Mouse (Mus musculus): ENCODE measurements around the gene Rsad1. TPM values are rescaled to one million over a fixed set of nuclear protein-coding genes. Genes with fewer than 3 reads are reported as not detected.

The Rsad1 gene
- polyA plus RNA-seq, 3 experiments from 2014 or later = 0.31 to 1.9 (median 1.6) TPM

- ATAC-seq = no peak
Measured at GRCm38 (mm10) chr11:94547271-94547670, 1.8 kb downstream of the Rsad1 start.

DNA sequence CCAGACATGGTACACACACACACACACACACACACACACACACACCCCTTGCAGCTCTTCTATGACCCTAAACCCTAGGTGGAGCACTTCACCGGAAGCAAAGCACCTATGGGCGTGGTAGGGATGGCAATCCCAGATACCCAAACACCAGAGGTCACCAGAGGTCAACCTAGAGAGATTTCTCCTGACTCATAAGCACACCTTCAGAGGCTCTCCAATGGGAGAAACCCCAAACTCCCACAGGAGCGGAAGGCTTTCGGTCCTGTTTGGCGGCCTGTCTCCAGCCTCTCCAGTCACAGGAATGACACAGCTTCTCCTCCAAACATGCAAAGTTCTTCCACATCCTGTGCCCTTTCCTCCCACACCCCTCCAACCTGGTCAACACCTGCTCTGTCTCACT lies 2.7 kb downstream of the Rsad1 start:
- no peak for ATAC-seq

GRCm38 (mm10) chr11:94544422-94544821 lies 4.6 kb downstream of the Rsad1 start:
- no peak for ATAC-seq

DNA sequence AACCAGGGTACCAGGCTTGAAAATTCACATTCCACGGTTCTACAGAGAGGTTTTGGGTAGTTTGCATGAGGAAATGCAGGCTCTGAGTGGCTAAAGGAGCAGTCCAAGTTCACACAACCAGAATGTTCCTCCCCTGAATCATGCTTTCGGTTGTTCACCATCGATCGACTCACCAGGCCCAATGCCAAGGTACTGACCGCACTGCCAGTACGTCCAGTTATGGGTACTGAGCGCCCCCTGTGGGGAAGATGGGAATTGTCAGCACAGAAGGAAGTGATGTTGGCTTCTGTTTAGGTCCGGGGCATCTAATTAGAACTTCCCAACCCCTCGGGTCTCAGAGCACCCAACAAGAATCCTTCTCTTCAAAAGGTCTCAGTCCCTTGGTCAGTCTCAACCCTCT lies 5.1 kb downstream of the Rsad1 start:
- no peak for ATAC-seq

DNA sequence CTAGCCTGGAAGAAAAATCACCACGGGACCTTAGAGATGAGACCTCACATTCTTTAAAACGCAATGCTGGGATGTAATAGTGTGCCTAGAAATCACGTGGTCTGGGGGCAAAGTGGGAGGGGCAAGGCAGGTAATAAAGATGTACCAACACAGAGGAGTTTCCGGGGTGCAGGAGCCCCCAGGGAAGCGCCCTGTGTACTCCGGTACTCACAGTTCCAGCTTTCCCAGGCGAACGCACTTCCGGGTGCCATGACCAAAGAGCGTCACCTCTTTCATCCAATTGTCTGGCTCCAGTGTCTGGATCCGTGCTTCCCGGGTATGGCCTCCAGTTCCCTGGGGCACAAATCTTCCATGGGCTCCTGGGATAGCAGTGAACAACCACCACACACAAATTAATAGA lies 5.7 kb downstream of the Rsad1 start:
- ATAC-seq = no peak

DNA sequence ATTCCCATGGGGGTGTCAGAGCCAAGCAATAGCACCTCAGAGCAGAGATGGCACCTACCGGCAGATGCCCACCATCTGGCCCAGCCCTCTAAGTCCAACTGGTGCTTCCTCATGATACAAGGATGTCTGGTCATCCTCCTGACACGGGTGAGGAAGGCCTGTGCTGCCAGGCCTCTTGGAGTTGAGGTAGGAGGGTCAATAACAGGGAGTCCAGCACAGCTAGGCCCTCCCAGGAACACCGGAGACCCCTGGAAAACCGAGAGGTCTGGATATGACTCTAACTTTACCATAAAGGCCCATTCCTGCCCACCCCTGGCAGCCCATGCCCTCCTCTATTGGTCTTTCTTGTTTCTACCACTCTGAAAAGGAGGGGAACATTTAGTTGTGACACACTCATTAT lies 6.7 kb downstream of the Rsad1 start:
- ATAC-seq = no peak

- ATAC-seq = no peak
Measured at GRCm38 (mm10) chr11:94539761-94540160, 9.3 kb downstream of the Rsad1 start.

GRCm38 (mm10) chr11:94538733-94539292 lies 10.2 kb downstream of the Rsad1 start:
- ATAC-seq = no peak

DNA sequence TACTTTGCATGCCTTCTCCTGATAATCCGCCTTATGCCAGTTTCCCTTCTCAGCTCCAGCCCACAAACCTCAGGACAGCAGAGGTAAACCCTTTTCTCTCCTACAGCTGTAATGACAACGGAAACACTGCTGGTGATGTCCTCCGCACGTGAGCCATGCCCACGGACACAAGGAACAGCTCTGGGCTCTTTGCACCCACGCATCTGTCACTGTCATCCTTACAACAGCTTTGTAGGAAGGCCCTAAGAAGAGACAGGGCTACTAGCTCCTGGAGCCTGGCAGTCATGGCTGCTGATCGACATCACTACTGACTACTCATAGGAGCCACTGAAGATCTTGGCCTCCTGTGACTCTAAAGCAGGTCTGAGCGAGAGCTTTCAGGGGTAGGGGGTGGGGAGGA lies 15.9 kb downstream of the Rsad1 start:
- ATAC-seq = no peak

- no peak for ATAC-seq
Measured at GRCm38 (mm10) chr11:94528879-94529278, 20.2 kb downstream of the Rsad1 start.

- ATAC-seq = no peak
Measured at GRCm38 (mm10) chr11:94526171-94526879, 22.7 kb downstream of the Rsad1 start.

DNA sequence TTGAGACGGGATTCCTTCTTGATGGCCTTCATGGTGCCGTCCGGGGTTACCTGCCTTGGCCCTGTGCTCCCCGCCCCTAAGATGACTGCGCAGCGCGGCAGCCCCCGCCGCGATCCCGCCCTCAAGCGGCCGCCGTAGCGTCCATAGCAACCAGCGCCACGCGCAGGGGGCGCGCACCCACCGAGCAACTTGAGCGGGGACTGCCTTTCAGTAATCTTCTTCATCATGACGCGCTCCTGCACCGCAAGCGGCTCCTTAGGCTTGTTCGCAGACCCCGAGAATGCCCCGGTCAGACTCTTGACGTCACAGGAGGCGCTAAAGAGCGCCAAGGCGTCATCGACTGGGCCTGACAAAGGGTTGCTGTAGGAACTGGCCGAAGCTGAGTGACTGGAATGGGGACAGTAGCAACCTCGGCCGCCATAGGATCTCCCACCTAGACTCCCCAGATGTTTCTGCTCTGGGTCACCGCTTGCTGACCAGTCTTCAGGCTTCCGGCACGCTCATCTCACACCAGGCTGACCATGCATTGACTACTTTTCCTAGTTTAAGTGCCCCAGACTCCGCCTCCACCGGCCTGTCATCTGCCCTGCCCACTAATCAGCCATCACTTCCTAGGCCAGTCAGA lies 27.7 kb downstream of the Rsad1 start, which contains the start of gene Mycbpap:
Mycbpap (minus strand) TSS at position 524 of the 625 bp plus-strand sequence.
- ATAC-seq = no peak

- ATAC-seq = no peak
Measured at GRCm38 (mm10) chr11:94513452-94513851, 35.6 kb downstream of the Rsad1 start.

- no peak for ATAC-seq
Measured at GRCm38 (mm10) chr11:94508976-94509375, 40.1 kb downstream of the Rsad1 start.

DNA sequence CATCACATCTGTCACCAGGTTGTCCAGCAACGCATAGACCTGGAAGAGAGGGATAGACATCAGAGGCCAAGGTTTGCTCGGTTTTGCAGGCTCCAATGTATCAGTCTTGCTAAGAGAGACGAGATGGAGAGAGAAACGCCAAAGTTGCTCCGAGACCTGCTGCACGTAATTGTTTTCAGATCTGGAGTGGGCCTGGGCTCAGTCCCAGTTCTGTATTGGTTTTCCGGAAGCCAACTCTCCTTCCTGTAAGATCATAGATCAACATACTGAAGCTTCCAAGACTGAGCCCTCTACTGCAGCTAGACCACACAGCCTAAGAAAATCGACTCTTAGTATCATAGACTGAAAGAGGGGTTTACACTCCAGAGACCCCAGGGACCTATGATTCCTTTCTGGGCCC lies 47.6 kb downstream of the Rsad1 start:
- no peak for ATAC-seq

GRCm38 (mm10) chr11:94500362-94500761 lies 48.7 kb downstream of the Rsad1 start:
- ATAC-seq = no peak

DNA sequence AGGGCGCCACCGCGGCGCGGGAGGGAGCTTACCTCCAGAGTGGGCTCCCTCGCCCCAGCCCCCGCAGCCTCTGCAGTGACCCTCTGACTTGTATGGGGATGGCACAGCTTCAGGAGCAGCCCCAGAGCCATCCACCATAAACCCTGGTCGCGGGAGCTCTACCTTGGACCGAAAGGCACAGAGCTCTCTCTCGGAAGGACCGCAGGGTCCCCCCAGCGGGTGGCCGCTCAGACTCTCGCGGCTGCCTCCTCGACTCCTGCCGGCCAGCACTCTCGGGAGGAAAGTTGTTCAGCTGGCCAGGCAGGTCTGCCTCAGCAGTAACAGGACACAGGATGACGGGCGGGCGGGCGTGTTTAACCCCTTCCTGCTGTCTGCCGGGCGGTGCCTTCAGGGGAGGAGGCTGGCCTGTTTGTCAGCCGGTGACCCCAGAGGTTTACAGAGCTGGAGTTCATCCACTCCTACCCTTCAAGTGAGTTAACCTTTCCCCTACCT lies 49.3 kb downstream of the Rsad1 start, which contains the start of gene Epn3:
Epn3 (minus strand) TSS at position 314 of the 492 bp plus-strand sequence.
- ATAC-seq = no peak

DNA sequence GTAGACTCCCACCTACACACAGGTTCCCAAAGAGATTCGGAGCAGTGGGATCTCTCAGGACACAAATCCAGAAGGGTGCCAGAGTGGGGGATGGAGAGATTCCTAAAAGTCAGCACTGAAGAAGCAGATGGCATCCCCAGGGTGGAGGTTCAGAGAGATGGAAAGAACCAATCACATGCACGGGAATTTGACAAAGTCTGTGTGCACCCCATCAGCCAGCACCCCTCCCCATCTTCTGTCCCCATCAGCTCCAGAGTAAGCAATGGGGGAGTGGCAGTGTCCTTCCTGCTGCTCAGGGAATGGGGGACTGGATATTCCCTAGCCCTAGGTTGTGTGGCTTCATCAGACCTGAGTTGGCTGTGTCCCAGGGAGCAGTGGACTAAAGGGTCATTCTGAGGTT lies 50.0 kb downstream of the Rsad1 start:
- ATAC-seq = no peak

DNA sequence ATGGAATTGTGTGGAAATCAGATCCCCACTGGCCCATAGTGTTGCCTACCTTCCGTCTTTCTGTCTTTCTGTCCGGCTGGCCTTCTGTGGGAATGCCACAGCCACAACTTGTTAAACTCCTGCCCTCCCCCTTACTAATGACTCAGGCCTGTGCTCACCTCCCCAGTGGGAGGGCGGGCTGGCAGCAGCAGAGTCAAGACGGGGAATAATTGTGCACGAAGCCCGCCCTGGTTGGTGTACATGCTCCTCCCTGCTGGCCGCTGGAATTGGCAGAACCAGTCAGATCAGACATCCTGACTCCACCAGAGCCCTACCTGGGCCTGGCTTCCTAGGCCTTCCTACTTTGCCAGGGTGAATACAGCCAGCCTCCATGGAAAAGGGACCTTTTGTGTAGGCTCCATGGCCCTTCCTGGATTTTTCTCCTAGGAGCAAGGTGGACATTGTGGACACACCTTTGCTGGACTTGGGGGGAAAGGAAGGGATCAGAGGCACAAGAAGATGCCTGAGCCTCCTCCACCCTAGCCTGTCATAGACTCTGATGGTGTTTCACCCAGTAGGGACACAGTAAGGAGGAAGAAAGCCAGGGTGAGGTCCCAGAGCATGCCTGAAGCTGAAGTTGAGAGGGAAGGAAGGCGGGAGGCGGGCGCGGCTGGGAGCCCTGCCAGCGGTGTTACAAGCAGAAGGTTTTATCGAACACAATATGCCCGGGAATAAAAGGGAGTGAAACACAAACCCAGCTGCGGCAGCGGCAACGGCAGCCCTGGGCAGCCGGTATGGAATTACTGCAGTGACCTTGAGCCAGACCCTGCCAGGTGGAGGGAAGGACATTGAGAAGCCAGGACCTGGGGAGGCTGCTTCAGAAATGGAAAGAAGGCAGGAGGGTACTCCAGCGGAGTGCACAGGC lies 50.7 kb downstream of the Rsad1 start:
- ATAC-seq = no peak

DNA sequence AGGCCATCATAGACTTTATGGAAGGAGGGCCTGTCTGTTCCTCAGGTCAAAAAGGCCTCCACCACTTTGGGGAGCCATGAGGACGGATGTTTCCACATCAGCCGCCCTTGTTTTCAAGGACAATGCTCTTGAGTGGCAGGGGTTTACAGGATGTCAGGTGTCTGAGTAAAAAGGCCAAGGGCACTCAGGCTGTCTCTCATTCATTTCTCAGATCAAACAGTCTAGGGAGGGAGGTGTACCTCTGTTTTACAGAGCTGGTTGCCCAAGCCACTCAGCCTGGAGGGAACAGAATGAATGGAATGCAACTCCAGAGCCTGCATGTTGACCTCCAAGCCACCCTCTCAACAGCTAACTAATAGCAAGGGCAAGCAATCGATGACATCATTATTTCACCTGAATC lies 53.6 kb downstream of the Rsad1 start:
- no peak for ATAC-seq

DNA sequence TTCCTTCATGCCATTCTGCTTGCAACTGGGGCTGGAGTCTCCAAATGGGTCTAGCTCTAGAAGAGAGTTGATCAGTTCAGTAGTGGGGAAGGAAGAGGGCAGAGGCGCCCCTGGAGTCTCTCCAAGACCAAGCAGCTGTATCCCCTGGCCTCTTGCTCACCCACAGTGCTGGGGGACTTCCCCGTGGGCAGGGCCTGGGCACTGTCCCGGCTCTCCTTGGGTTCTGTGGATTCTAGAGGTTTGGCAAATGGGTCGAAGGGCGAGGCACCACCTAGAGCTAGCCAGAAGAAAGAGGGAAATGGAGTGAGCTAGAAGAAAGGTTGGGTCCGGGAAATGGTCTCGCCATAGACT lies 57.3 kb downstream of the Rsad1 start:
- ATAC-seq = no peak

- ATAC-seq = no peak
Measured at GRCm38 (mm10) chr11:94491035-94491748, 57.9 kb downstream of the Rsad1 start.

Measured in inflammation-experienced regulatory T-cells, adult 6 months (primary cell).